Mouse (Mus musculus) midbrain, embryonic 13.5 days (tissue): ENCODE data around the gene Sik3. TPM values are rescaled to one million over a fixed set of nuclear protein-coding genes. Genes with fewer than 3 reads are reported as not detected.
"Not testable (repeated sequence)": the region's sequence is repeated elsewhere in the genome, so short reads cannot be mapped to it uniquely, and the experiment has no call there.

Source experiments
- ATAC-seq: fragments of 200-750 bp; cut with Nextera tagmentation; 2 replicates; pipeline ENCODE4 v1.8.0; 2017; ENCODE audit warnings: mild to moderate bottlenecking, moderate TSS enrichment, moderate library complexity
- H3K27ac ChIP-seq: fragments of 300-500 bp; sonication (generic); 2 replicates; pipeline ENCODE4 v1.5.1; 2015; ENCODE audit warnings: inconsistent platforms, mild to moderate bottlenecking, moderate library complexity
- H3K27me3 ChIP-seq: fragments of 300-500 bp; sonication (generic); 2 replicates; pipeline ENCODE4 v1.6.1; 2015; ENCODE audit warnings: mild to moderate bottlenecking, inconsistent platforms
- H3K36me3 ChIP-seq: fragments of 300-500 bp; sonication (generic); 2 replicates; pipeline ENCODE4 v1.6.1; 2015; ENCODE audit warnings: mild to moderate bottlenecking, inconsistent platforms
- H3K4me1 ChIP-seq: fragments of 300-500 bp; sonication (generic); replicated peaks from 2 replicates; pipeline ENCODE4 v1.6.1; 2015; ENCODE audit warnings: inconsistent platforms
- H3K4me2 ChIP-seq: fragments of 300-500 bp; sonication (generic); replicated peaks from 2 replicates; pipeline ENCODE4 v1.6.1; 2015; ENCODE audit warnings: moderate library complexity, mild to moderate bottlenecking, inconsistent platforms
- H3K4me3 ChIP-seq: fragments of 300-500 bp; sonication (generic); replicated peaks from 2 replicates; pipeline ENCODE4 v1.5.1; 2015; ENCODE audit warnings: mild to moderate bottlenecking, inconsistent platforms
- H3K9ac ChIP-seq: fragments of 300-500 bp; sonication (generic); replicated peaks from 2 replicates; pipeline ENCODE4 v1.6.1; 2015; ENCODE audit warnings: mild to moderate bottlenecking, inconsistent platforms
- H3K9me3 ChIP-seq: fragments of 300-500 bp; sonication (generic); 2 replicates; pipeline ENCODE4 v1.6.1; 2016; ENCODE audit warnings: mild to moderate bottlenecking, inconsistent platforms
- WGBS: fragments of 180-500 bp; shearing (Covaris S2); methylation state at CpG from one replicate; pipeline ENCODE4 v1.1.7; 2015; 5-methylcytosine and 5-hydroxymethylcytosine counted together
- polyA plus RNA-seq: library from polyadenylated mRNA; unstranded; fragments of >200 nt; fragmentation: Nextera tagmentation; extraction: Ambion mirVana; gene quantifications from 2 replicates; pipeline ENCODE4 v1.2.1, GENCODE M21; 2015

The Sik3 gene
- polyA plus RNA-seq, 1 experiment from 2014 or later = 6.7 TPM

GRCm38 (mm10) chr9:46088722-46089121, 76.1 kb downstream of the Sik3 start:
- Histone ChIP-seq H3K27ac (no peak overlapping the region), H3K36me3 (no peaks in the 10 kb centered on the region), H3K9ac (no peak overlapping the region), H3K4me2 (no peak overlapping the region), H3K9me3 (no peaks in the 10 kb centered on the region), H3K4me1 (peaks cover 18% of the 10 kb centered on the region), H3K4me3 (no peak overlapping the region), H3K27me3 (no peaks in the 10 kb centered on the region)
- WGBS = 85% methylated on average over 10 of the region's 10 CpGs
- no peak for ATAC-seq

- H3K36me3 ChIP-seq = no peaks in the 10 kb centered on the region
- H3K4me3 ChIP-seq = no peak overlapping the region
- H3K9ac ChIP-seq = no peak overlapping the region
- H3K4me2 ChIP-seq = no peak overlapping the region
- no peak overlapping the region for H3K27ac ChIP-seq
- 17% methylated on average over 4 of the region's 4 CpGs for WGBS
- ATAC-seq = no peak
- no peaks in the 10 kb centered on the region for H3K9me3 ChIP-seq
- H3K4me1 ChIP-seq = peaks cover 16% of the 10 kb centered on the region
- no peaks in the 10 kb centered on the region for H3K27me3 ChIP-seq
These were observed 77.4 kb downstream of the Sik3 start for GRCm38 (mm10) chr9:46090066-46090465.

- not testable (repeated sequence) for H3K36me3 ChIP-seq, H3K9me3 ChIP-seq, H3K9ac ChIP-seq, H3K4me2 ChIP-seq, ATAC-seq, H3K4me3 ChIP-seq, H3K27me3 ChIP-seq, H3K27ac ChIP-seq
- peaks cover 11% of the 10 kb centered on the region for H3K4me1 ChIP-seq
- 83% methylated on average over 1 of the region's 1 CpGs for WGBS
These were observed 78.5 kb downstream of the Sik3 start for GRCm38 (mm10) chr9:46091157-46091556.

- 96% methylated on average over 6 of the region's 6 CpGs for WGBS
- ATAC-seq = no peak
- H3K9ac ChIP-seq = no peak overlapping the region
These were observed 80.0 kb downstream of the Sik3 start for GRCm38 (mm10) chr9:46092633-46093032.

GRCm38 (mm10) chr9:46098360-46098985, 85.9 kb downstream of the Sik3 start:
- no peak overlapping the region for H3K27ac ChIP-seq
- WGBS = 91% methylated on average over 15 of the region's 15 CpGs
- no peak overlapping the region for H3K9ac ChIP-seq
- no peaks in the 10 kb centered on the region for H3K36me3 ChIP-seq
- no peak overlapping the region for H3K4me2 ChIP-seq
- H3K4me3 ChIP-seq = no peak overlapping the region
- no peaks in the 10 kb centered on the region for H3K27me3 ChIP-seq
- no peak for ATAC-seq
- H3K4me1 ChIP-seq = no peaks in the 10 kb centered on the region
- H3K9me3 ChIP-seq = no peaks in the 10 kb centered on the region

More at GRCm38 (mm10) chr9:46092633-46093032, 80.0 kb downstream of the Sik3 start:
- H3K4me2 ChIP-seq = no peak overlapping the region
- H3K27ac ChIP-seq = no peak overlapping the region
- H3K4me1 ChIP-seq = peaks cover 7% of the 10 kb centered on the region
- no peaks in the 10 kb centered on the region for H3K27me3 ChIP-seq
- no peaks in the 10 kb centered on the region for H3K9me3 ChIP-seq
- no peaks in the 10 kb centered on the region for H3K36me3 ChIP-seq
- no peak overlapping the region for H3K4me3 ChIP-seq

GRCm38 (mm10) chr9:46099107-46099506, 86.5 kb downstream of the Sik3 start:
- H3K36me3 ChIP-seq = no peaks in the 10 kb centered on the region
- no peak overlapping the region for H3K27ac ChIP-seq
- no peak overlapping the region for H3K4me2 ChIP-seq
- H3K9me3 ChIP-seq = 0 out of 2 replicates have a peak, but pooled peaks cover 2% of the 10 kb centered on the region
- no peak overlapping the region for H3K9ac ChIP-seq
- H3K4me3 ChIP-seq = no peak overlapping the region
- no peaks in the 10 kb centered on the region for H3K27me3 ChIP-seq
- 91% methylated on average over 5 of the region's 5 CpGs for WGBS
- no peaks in the 10 kb centered on the region for H3K4me1 ChIP-seq
- no peak for ATAC-seq

GRCm38 (mm10) chr9:46103154-46103553, 90.5 kb downstream of the Sik3 start:
- Histone ChIP-seq H3K4me1 (0 out of 2 replicates have a peak, but pooled peaks cover 3% of the 10 kb centered on the region), H3K4me3 (no peak overlapping the region), H3K27ac (no peak overlapping the region), H3K9me3 (0 out of 2 replicates have a peak, but pooled peaks cover 2% of the 10 kb centered on the region), H3K27me3 (no peaks in the 10 kb centered on the region), H3K36me3 (no peaks in the 10 kb centered on the region), H3K9ac (no peak overlapping the region), H3K4me2 (no peak overlapping the region)
- ATAC-seq = no peak
- 91% methylated on average over 7 of the region's 7 CpGs for WGBS

- H3K4me3 ChIP-seq = no peak overlapping the region
- H3K9ac ChIP-seq = no peak overlapping the region
- 0 out of 2 replicates have a peak, but pooled peaks cover 3% of the 10 kb centered on the region for H3K4me1 ChIP-seq
- 0 out of 2 replicates have a peak, but pooled peaks cover 2% of the 10 kb centered on the region for H3K9me3 ChIP-seq
- H3K27ac ChIP-seq = no peak overlapping the region
- no peak for ATAC-seq
- no peak overlapping the region for H3K4me2 ChIP-seq
- no peaks in the 10 kb centered on the region for H3K27me3 ChIP-seq
- 93% methylated on average over 9 of the region's 9 CpGs for WGBS
- H3K36me3 ChIP-seq = no peaks in the 10 kb centered on the region
These were observed 93.5 kb downstream of the Sik3 start for GRCm38 (mm10) chr9:46106105-46106504.

GRCm38 (mm10) chr9:46110648-46111047, 98.0 kb downstream of the Sik3 start:
- Histone ChIP-seq H3K9ac (no peak overlapping the region), H3K4me2 (no peak overlapping the region), H3K27me3 (no peaks in the 10 kb centered on the region), H3K36me3 (no peaks in the 10 kb centered on the region), H3K27ac (no peak overlapping the region), H3K4me1 (peaks cover 13% of the 10 kb centered on the region), H3K4me3 (no peak overlapping the region), H3K9me3 (no peaks in the 10 kb centered on the region)
- WGBS = 85% methylated on average over 7 of the region's 7 CpGs
- ATAC-seq = no peak

- Histone ChIP-seq H3K27ac (no peak overlapping the region), H3K4me2 (no peak overlapping the region), H3K9me3 (no peaks in the 10 kb centered on the region), H3K4me3 (no peak overlapping the region), H3K27me3 (no peaks in the 10 kb centered on the region), H3K4me1 (peaks cover 19% of the 10 kb centered on the region), H3K9ac (no peak overlapping the region), H3K36me3 (no peaks in the 10 kb centered on the region)
- no peak for ATAC-seq
These were observed 98.7 kb downstream of the Sik3 start for GRCm38 (mm10) chr9:46111334-46111733.

GRCm38 (mm10) chr9:46112246-46112645, 99.6 kb downstream of the Sik3 start:
- no peaks in the 10 kb centered on the region for H3K9me3 ChIP-seq

GRCm38 (mm10) chr9:46118844-46119385, 106.3 kb downstream of the Sik3 start:
- 0 out of 2 replicates have a peak, but pooled peaks cover 9% of the 10 kb centered on the region for H3K36me3 ChIP-seq
- H3K9me3 ChIP-seq = no peaks in the 10 kb centered on the region
- H3K4me2 ChIP-seq = no peak overlapping the region
- H3K9ac ChIP-seq = no peak overlapping the region
- 88% methylated on average over 8 of the region's 8 CpGs for WGBS
- no peak overlapping the region for H3K4me3 ChIP-seq
- H3K4me1 ChIP-seq = peaks cover 26% of the 10 kb centered on the region
- no peaks in the 10 kb centered on the region for H3K27me3 ChIP-seq
- ATAC-seq = no peak
- no peak overlapping the region for H3K27ac ChIP-seq

More at GRCm38 (mm10) chr9:46112246-46112645, 99.6 kb downstream of the Sik3 start:
- Histone ChIP-seq H3K4me1 (peaks cover 17% of the 10 kb centered on the region), H3K27me3 (no peaks in the 10 kb centered on the region), H3K4me2 (no peak overlapping the region), H3K4me3 (no peak overlapping the region), H3K27ac (no peak overlapping the region), H3K9ac (no peak overlapping the region), H3K36me3 (no peaks in the 10 kb centered on the region)
- WGBS = 62% methylated on average over 5 of the region's 5 CpGs
- ATAC-seq = no peak
